Mouse (Mus musculus) right cerebral cortex, adult 18-20 months (tissue): ENCODE results near the gene Ifnz.
"Not testable (repeated sequence)": the region's sequence is repeated elsewhere in the genome, so short reads cannot be mapped to it uniquely, and the experiment has no call there.

Experiments used
- DNase-seq: peaks from one replicate; pipeline ENCODE4 v3.0.0; 2022; ENCODE audit warnings: mixed read lengths

The Ifnz gene

DNA sequence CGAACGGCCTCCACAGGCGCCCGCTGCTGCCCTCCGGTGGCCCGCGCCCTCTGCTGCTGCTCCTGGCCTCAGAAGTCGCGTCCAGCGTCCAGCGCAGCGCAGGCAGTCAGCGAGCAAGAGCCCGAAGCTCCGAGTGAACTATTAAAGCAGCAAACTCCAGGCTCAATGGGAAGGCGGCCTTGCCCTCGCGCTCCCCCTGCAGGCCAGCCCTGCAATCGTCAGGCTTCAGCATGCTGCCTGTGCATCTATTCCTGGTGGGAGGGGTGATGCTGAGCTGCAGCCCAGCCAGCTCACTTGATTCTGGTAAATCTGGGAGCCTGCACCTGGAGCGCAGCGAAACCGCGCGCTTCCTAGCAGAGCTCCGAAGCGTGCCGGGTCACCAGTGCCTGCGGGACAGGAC is 6.5 kb downstream of the Ifnz start, which contains the start of gene Gm13277:
Gene Gm13277 (plus strand): TSS at position 231 of the 400 bp plus-strand sequence.
- peak; percentile 63 for DNase-seq

DNA sequence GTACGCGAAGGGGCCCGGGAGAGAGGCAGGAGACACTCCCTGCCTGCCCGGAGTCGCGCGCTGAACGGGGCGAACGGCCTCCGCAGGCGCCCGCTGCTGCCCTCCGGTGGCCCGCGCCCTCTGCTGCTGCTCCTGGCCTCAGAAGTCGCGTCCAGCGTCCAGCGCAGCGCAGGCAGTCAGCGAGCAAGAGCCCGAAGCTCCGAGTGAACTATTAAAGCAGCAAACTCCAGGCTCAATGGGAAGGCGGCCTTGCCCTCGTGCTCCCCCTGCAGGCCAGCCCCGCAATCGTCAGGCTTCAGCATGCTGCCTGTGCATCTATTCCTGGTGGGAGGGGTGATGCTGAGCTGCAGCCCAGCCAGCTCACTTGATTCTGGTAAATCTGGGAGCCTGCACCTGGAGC is 9.3 kb downstream of the Ifnz start, which contains the start of gene Gm13278:
Gene Gm13278 (plus strand): TSS at position 301 of the 400 bp plus-strand sequence.
- DNase-seq: not testable (repeated sequence)

DNA sequence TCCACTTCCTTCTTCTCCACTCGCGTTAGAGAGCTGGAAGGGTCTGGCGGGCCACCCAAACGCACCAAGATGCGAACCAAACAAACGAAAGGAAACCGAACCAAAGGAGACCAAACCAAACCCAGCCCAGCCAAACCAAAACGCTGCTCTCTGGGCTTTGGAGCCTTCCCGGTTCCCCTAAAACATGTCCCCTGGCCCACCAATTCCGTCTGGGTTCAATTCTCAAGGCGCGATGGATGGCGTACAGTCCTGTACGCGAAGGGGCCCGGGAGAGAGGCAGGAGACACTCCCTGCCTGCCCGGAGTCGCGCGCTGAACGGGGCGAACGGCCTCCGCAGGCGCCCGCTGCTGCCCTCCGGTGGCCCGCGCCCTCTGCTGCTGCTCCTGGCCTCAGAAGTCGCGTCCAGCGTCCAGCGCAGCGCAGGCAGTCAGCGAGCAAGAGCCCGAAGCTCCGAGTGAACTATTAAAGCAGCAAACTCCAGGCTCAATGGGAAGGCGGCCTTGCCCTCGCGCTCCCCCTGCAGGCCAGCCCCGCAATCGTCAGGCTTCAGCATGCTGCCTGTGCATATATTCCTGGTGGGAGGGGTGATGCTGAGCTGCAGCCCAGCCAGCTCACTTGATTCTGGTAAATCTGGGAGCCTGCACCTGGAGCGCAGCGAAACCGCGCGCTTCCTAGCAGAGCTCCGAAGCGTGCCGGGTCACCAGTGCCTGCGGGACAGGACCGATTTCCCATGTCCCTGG is 12.2 kb downstream of the Ifnz start, which contains the start of gene Gm13275:
Gene Gm13275 (plus strand): TSS at position 552 of the 740 bp plus-strand sequence.
- peak; percentile 24 for DNase-seq

DNA sequence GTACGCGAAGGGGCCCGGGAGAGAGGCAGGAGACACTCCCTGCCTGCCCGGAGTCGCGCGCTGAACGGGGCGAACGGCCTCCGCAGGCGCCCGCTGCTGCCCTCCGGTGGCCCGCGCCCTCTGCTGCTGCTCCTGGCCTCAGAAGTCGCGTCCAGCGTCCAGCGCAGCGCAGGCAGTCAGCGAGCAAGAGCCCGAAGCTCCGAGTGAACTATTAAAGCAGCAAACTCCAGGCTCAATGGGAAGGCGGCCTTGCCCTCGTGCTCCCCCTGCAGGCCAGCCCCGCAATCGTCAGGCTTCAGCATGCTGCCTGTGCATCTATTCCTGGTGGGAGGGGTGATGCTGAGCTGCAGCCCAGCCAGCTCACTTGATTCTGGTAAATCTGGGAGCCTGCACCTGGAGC is 15.2 kb downstream of the Ifnz start, which contains the start of gene Gm13279:
Gene Gm13279 (plus strand): TSS at position 301 of the 400 bp plus-strand sequence.
- DNase-seq: not testable (repeated sequence)

DNA sequence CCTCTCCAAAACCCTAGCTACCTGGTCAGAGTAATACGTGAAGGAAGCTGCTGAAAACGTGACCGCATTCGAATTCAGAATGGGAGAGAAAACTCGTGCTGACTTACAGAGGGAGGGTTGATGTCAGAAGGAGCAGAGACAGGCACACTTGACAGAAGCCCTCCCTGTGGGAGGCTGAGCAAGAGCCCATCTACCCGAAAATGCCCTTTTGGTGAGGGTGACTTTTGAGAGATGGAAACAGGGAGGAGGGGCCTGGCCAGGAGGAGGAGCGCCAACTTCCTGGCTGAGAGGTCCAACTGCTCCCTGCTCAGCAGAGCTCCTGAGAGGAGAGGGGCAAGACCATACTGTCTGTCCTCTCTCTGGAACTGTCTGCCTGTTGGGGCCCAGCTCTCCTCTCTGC is 17.4 kb downstream of the Ifnz start, which contains the start of gene Gm13285:
Gene Gm13285 (plus strand): TSS at position 301 of the 400 bp plus-strand sequence.
- not testable (repeated sequence) for DNase-seq

DNA sequence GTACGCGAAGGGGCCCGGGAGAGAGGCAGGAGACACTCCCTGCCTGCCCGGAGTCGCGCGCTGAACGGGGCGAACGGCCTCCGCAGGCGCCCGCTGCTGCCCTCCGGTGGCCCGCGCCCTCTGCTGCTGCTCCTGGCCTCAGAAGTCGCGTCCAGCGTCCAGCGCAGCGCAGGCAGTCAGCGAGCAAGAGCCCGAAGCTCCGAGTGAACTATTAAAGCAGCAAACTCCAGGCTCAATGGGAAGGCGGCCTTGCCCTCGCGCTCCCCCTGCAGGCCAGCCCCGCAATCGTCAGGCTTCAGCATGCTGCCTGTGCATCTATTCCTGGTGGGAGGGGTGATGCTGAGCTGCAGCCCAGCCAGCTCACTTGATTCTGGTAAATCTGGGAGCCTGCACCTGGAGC is 21.0 kb downstream of the Ifnz start, which contains the start of gene Gm13287:
Gene Gm13287 (plus strand): TSS at position 301 of the 400 bp plus-strand sequence.
- DNase-seq: not testable (repeated sequence)

DNA sequence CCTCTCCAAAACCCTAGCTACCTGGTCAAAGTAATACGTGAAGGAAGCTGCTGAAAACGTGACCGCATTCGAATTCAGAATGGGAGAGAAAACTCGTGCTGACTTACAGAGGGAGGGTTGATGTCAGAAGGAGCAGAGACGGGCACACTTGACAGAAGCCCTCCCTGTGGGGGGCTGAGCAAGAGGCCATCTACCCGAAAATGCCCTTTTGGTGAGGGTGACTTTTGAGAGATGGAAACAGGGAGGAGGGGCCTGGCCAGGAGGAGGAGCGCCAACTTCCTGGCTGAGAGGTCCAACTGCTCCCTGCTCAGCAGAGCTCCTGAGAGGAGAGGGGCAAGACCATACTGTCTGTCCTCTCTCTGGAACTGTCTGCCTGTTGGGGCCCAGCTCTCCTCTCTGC is 23.3 kb downstream of the Ifnz start, which contains the start of gene Gm13288:
Gene Gm13288 (plus strand): TSS at position 301 of the 400 bp plus-strand sequence.
- DNase-seq: not testable (repeated sequence)

DNA sequence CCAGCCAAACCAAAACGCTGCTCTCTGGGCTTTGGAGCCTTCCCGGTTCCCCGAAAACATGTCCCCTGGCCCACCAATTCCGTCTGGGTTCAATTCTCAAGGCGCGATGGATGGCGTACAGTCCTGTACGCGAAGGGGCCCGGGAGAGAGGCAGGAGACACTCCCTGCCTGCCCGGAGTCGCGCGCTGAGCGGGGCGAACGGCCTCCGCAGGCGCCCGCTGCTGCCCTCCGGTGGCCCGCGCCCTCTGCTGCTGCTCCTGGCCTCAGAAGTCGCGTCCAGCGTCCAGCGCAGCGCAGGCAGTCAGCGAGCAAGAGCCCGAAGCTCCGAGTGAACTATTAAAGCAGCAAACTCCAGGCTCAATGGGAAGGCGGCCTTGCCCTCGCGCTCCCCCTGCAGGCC is 23.8 kb downstream of the Ifnz start:
- not testable (repeated sequence) for DNase-seq

DNA sequence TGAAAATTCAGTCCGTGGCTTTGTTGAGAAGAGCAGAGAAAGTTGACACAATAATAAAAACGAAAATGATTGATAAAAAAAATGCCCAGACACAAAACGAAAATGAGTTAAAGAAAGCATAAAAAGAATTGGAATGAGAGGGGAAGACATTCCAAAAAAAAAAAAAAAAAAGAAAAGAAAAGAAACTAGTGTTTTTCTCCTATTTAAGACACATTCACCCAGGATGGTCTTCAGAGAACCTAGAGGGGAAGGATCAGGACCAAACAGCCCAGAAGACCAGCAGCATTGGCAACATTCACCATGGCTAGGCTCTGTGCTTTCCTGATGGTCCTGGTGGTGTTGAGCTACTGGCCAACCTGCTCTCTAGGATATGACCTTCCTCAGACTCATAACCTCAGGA is 34.0 kb downstream of the Ifnz start, which contains the start of gene Ifna7:
Gene Ifna7 (plus strand): TSS at position 301 of the 400 bp plus-strand sequence.
- no peak for DNase-seq

DNA sequence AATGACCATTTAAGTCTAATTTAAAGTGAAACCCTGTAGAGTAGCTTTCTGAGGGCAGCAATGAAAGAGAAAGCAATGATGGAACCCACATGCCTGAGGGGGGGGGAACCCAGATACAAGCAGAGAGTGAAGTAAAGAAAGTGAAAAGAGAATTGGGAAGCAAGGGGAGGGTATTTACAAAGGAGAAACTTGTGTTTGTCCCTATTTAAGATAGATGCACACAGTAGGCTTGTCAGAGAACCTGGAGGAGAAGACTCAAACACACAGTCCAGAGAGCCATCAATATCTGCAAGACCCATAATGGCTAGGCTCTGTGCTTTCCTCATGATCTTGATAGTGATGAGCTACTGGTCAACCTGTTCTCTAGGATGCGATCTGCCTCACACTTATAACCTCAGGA is 37.7 kb downstream of the Ifnz start, which contains the start of gene Ifna11:
Gene Ifna11 (plus strand): TSS at position 301 of the 400 bp plus-strand sequence.
- DNase-seq: no peak

DNA sequence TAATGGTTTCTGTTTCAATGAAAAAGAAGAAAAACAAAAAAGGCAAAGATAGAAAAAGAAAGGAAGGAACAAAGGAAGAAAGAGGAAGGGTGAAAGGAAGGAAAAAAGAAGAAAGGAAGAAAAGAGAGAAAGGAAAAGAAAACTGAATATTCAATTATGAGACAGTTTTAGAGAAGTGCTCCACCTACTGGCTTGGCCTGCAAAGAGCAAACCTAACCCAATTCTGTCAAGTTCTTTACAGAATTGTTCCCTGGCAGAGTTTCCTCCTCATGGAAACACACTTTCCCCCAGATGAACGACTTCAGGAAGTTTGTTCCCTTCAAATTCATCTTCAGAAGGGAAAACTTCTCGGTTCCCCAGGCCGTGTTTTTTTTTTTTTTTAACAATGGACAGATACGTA is 41.1 kb downstream of the Ifnz start:
- peak; percentile 9 for DNase-seq

DNA sequence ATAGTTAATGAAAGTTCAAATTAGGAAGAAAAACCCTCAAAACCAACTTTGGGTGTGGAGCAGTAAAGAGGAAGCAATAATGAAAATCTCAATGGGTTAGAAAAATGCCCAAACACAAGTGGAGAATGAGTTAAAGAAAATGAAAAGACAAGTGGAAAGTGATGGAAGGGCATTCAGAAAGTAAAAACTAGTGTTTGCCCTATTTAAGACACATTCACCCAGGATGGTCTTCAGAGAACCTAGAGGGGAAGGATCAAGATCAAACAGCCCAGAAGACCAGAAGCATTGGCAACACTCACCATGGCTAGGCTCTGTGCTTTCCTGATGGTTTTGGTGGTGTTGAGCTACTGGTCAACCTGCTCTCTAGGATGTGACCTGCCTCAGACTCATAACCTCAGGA is 45.2 kb downstream of the Ifnz start, which contains the start of gene Ifna6:
Gene Ifna6 (plus strand): TSS at position 301 of the 400 bp plus-strand sequence.
- DNase-seq: not testable (repeated sequence)

DNA sequence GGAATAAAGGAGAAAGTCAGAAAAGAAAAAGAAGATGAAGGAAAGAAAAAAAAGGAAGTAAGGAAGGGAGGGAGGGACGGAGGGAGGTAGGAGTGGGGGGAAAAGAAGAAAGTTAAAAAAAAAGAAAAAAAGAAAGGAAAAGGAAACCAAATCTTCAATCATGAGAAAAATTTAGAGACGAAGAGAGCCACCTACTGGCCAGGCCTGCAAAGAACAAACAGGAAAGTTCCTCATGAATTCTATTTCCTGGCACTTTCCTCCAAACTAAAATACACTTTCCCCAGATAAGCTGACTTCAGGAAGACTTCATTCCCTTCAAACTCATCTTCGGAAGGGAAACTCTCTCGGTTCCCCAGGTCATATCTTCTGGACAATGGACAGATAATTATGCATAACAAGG is 48.6 kb downstream of the Ifnz start:
- peak; percentile 11 for DNase-seq
